Mouse (Mus musculus) frontal cortex, adult 2 months (tissue): Measurements from ENCODE around the gene Carmil1. TPM values are rescaled to one million over a fixed set of nuclear protein-coding genes. Genes with fewer than 3 reads are reported as not detected.
"Not testable (repeated sequence)": the region's sequence is repeated elsewhere in the genome, so short reads cannot be mapped to it uniquely, and the experiment has no call there.

Experiments
- DNase-seq, 2 experiments: peaks; one replicate each; pipeline ENCODE4 v3.0.0; 2022; ENCODE audit warnings: low spot score in 1 of 2; ENCODE audit errors: extremely low spot score in 1 of 2
- polyA plus RNA-seq: library from polyadenylated mRNA; depleted of rRNA; stranded (reverse); fragments of >200 nt; gene quantifications from 2 replicates; pipeline ENCODE4 v1.2.3, GENCODE M21; 2012

Carmil1 gene
- polyA plus RNA-seq, 1 experiment, result 36.1 TPM

- no peak for DNase-seq
These were observed 170.3 kb downstream of the Carmil1 start for GRCm38 (mm10) chr13:24110329-24110728.

GRCm38 (mm10) chr13:24108282-24108681 lies 172.3 kb downstream of the Carmil1 start:
- peak in 1 of 2 experiments; percentile 35 for DNase-seq

- DNase-seq, result no peak
These were observed 173.5 kb downstream of the Carmil1 start for GRCm38 (mm10) chr13:24107058-24107457.

GRCm38 (mm10) chr13:24105838-24106237 lies 174.8 kb downstream of the Carmil1 start:
- no peak for DNase-seq

GRCm38 (mm10) chr13:24105340-24105669 lies 175.3 kb downstream of the Carmil1 start:
- no peak for DNase-seq

GRCm38 (mm10) chr13:24104611-24105339 lies 175.8 kb downstream of the Carmil1 start:
- not testable (repeated sequence) for DNase-seq

- DNase-seq, result no peak
These were observed 176.6 kb downstream of the Carmil1 start for GRCm38 (mm10) chr13:24104016-24104415.

- no peak for DNase-seq
These were observed 177.4 kb downstream of the Carmil1 start for GRCm38 (mm10) chr13:24103152-24103551.

- DNase-seq, result no peak
These were observed 178.3 kb downstream of the Carmil1 start for GRCm38 (mm10) chr13:24102256-24102655.

GRCm38 (mm10) chr13:24101157-24102130 lies 179.2 kb downstream of the Carmil1 start:
- DNase-seq, result no peak

GRCm38 (mm10) chr13:24100516-24101094 lies 180.0 kb downstream of the Carmil1 start:
- no peak for DNase-seq

- no peak for DNase-seq
These were observed 184.0 kb downstream of the Carmil1 start for GRCm38 (mm10) chr13:24096573-24096972.

- DNase-seq, result no peak
These were observed 185.6 kb downstream of the Carmil1 start for GRCm38 (mm10) chr13:24094825-24095547.

GRCm38 (mm10) chr13:24093108-24093507 lies 187.5 kb downstream of the Carmil1 start:
- DNase-seq, result no peak

GRCm38 (mm10) chr13:24092073-24092472 lies 188.5 kb downstream of the Carmil1 start:
- DNase-seq, result no peak

- DNase-seq, result no peak
These were observed 198.4 kb downstream of the Carmil1 start for GRCm38 (mm10) chr13:24082153-24082552.

- peak in 1 of 2 experiments; percentile 36 for DNase-seq
These were observed 198.9 kb downstream of the Carmil1 start for GRCm38 (mm10) chr13:24081698-24082097.

- DNase-seq, result no peak
These were observed 208.0 kb downstream of the Carmil1 start for GRCm38 (mm10) chr13:24072588-24072987.

GRCm38 (mm10) chr13:24067553-24067952 lies 213.0 kb downstream of the Carmil1 start:
- no peak for DNase-seq

GRCm38 (mm10) chr13:24065536-24065935 lies 215.1 kb downstream of the Carmil1 start:
- DNase-seq, result no peak
